Comparison of ENCODE assay signal across 24 mouse cellular contexts in the genomic region with DNA sequence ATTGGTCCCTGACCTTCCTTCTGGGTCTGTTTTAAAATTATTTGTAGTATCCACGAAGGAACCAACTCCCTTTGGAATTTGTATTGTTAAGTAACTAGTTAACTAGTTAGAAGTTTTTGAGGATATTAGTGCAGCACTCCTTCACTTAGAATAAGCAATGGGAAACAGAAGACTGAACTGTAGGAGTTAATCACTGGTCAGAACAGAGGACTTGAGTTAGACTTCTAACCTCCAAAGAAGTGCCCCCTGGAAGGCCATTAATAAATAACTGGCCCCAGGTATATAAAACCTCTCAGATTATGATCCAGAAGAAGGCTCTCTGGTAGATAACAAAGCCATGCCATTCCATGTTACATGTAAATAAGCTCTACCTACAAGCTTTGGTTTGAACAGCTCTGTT.
DNase-seq lines count a peak whose midpoint lies in the region; ATAC-seq and TF ChIP-seq lines count a peak whose summit lies in the region.
"Had no signal": no experiment of that assay in that cellular context is flagged by ENCODE, and none has a peak within 500 bp of the region (broad histone marks: within the 10 kb centered on the region; RNA-seq: fewer than 3 reads in every experiment).

No protein-coding gene starts in this region.

- ATAC-seq in kidney, embryonic 16.5 days (ENCODE audit: low FRiP score, low TSS enrichment): 0 out of 2 replicates have a peak, but pooled peaks have one; percentile 54
- ATAC-seq in kidney, embryonic 14.5 days (ENCODE audit: low FRiP score, low TSS enrichment): no peak
- ATAC-seq: forebrain, embryonic 14.5 days had no signal

- no peaks in the 10 kb centered on the region for H3K27me3 ChIP-seq in kidney, adult 2 months (replicated peaks; ENCODE audit: control insufficient read depth, insufficient read depth, low read length)
- no peaks in the 10 kb centered on the region for H3K27me3 ChIP-seq in kidney, embryonic 16.5 days (ENCODE audit: insufficient read depth, low read length)
- H3K27me3 ChIP-seq in kidney, embryonic 14.5 days (ENCODE audit: control insufficient read depth, insufficient read depth, low read length): no peaks in the 10 kb centered on the region
- H3K27me3 ChIP-seq: embryonic facial prominence, embryonic 13.5 days; embryonic facial prominence, embryonic 15.5 days; forebrain, embryonic 12.5 days had no signal

- intact Hi-C loops in heart, postnatal 14 days (cut with DNase I): no loop called here

- peaks cover 2% of the 10 kb centered on the region; the same call in 1 of the 2 replicates for H3K4me1 ChIP-seq in kidney, adult 2 months (ENCODE audit: control insufficient read depth, insufficient read depth, low read length)
- no peaks in the 10 kb centered on the region for H3K4me1 ChIP-seq in kidney, embryonic 16.5 days (ENCODE audit: insufficient read depth, low read length)
- no peaks in the 10 kb centered on the region for H3K4me1 ChIP-seq in kidney, embryonic 14.5 days (ENCODE audit: control insufficient read depth, insufficient read depth, low read length)
- H3K4me1 ChIP-seq: embryonic facial prominence, embryonic 13.5 days; embryonic facial prominence, embryonic 15.5 days; forebrain, embryonic 10.5 days; forebrain, embryonic 12.5 days had no signal

- TF ChIP-seq CTCF in kidney, adult 2 months (conservative IDR thresholded peaks at IDR 0.05; ENCODE audit: insufficient read depth, insufficient read length, low read depth, low read length): no peak

- no peak overlapping the region for H3K4me3 ChIP-seq in kidney, adult 2 months (ENCODE audit: insufficient read depth, low read depth, low read length)
- no peak overlapping the region for H3K4me3 ChIP-seq in kidney, embryonic 16.5 days (ENCODE audit: low read length)
- no peak overlapping the region for H3K4me3 ChIP-seq in kidney, embryonic 14.5 days (ENCODE audit: low read length)
- H3K4me3 ChIP-seq: embryonic facial prominence, embryonic 13.5 days; embryonic facial prominence, embryonic 15.5 days; erythroblast, embryonic 14.5 days; forebrain, embryonic 10.5 days; forebrain, embryonic 12.5 days had no signal

- H3K27ac ChIP-seq in kidney, adult 2 months (ENCODE audit: insufficient read depth, low read depth, low read length): no peak overlapping the region
- no peak overlapping the region for H3K27ac ChIP-seq in kidney, embryonic 16.5 days (ENCODE audit: low read length)
- H3K27ac ChIP-seq in kidney, embryonic 14.5 days (ENCODE audit: low read depth, low read length): no peak overlapping the region
- H3K27ac ChIP-seq: embryonic facial prominence, embryonic 13.5 days; embryonic facial prominence, embryonic 15.5 days; forebrain, embryonic 10.5 days; forebrain, embryonic 12.5 days had no signal

- TF ChIP-seq POLR2A in kidney, adult 2 months (IDR thresholded peaks at IDR 0.05; ENCODE audit: low read depth, low read length): no peak

- WGBS in kidney, adult 2 months: 52% methylated on average over 1 of the region's 1 CpGs
- WGBS in kidney, embryonic 16.5 days: 71% methylated on average over 1 of the region's 1 CpGs
- 73% methylated on average over 1 of the region's 1 CpGs for WGBS in kidney, embryonic 14.5 days

- H3K9me3 ChIP-seq in kidney, embryonic 16.5 days (ENCODE audit: low read length): no peaks in the 10 kb centered on the region
- no peaks in the 10 kb centered on the region for H3K9me3 ChIP-seq in kidney, embryonic 14.5 days (ENCODE audit: control insufficient read depth, low read length)
- H3K9me3 ChIP-seq: embryonic facial prominence, embryonic 13.5 days; embryonic facial prominence, embryonic 15.5 days; forebrain, embryonic 10.5 days; forebrain, embryonic 12.5 days had no signal

- no peak overlapping the region for H3K4me2 ChIP-seq in kidney, embryonic 16.5 days (replicated peaks; ENCODE audit: low read depth, low read length)
- no peak overlapping the region for H3K4me2 ChIP-seq in kidney, embryonic 14.5 days (replicated peaks; ENCODE audit: low read depth, low read length)
- H3K4me2 ChIP-seq: embryonic facial prominence, embryonic 13.5 days; embryonic facial prominence, embryonic 15.5 days; forebrain, embryonic 12.5 days had no signal

- H3K36me3 ChIP-seq in kidney, adult 2 months (ENCODE audit: control insufficient read depth, insufficient read depth, low read length): no peaks in the 10 kb centered on the region
- no peaks in the 10 kb centered on the region for H3K36me3 ChIP-seq in kidney, embryonic 16.5 days (ENCODE audit: insufficient read depth, low read length)
- no peaks in the 10 kb centered on the region for H3K36me3 ChIP-seq in kidney, embryonic 14.5 days (ENCODE audit: control insufficient read depth, insufficient read depth, low read length)
- H3K36me3 ChIP-seq: embryonic facial prominence, embryonic 13.5 days; embryonic facial prominence, embryonic 15.5 days; forebrain, embryonic 10.5 days; forebrain, embryonic 12.5 days had no signal

- DNase-seq in kidney, adult 2 months: peak; percentile 69
- DNase-seq in kidney, postnatal 14 days: no peak
- DNase-seq in kidney, adult 9 months: peak; percentile 81
- no peak for DNase-seq in kidney, postnatal 25 days
- DNase-seq in kidney, postnatal 36 days: peak; percentile 11 to 12
- DNase-seq in heart, postnatal 14 days: no peak
- DNase-seq: adrenal gland, adult 2 months; adrenal gland, postnatal 10 days; adrenal gland, postnatal 25 days; cerebellum, adult 11 months; cerebellum, adult 18-20 months; cerebellum, adult 8-10 months; cerebellum, adult 9-11 months; cerebellum, postnatal 14 days; cerebellum, postnatal 36 days; embryo, embryonic 11 days had no signal

- no peak overlapping the region for H3K9ac ChIP-seq in kidney, embryonic 16.5 days (replicated peaks; ENCODE audit: low read length)
- H3K9ac ChIP-seq in kidney, embryonic 14.5 days (ENCODE audit: low read depth, low read length): no peak overlapping the region
- H3K9ac ChIP-seq: embryonic facial prominence, embryonic 13.5 days; embryonic facial prominence, embryonic 15.5 days; forebrain, embryonic 12.5 days had no signal

Comparison
In these comparisons a context has a peak if more than half of its experiments do, and no peak if none do; other contexts are left out.
1. DNase-seq: peak in kidney, adult 2 months (single experiment), kidney, adult 9 months (single experiment) and kidney, postnatal 36 days (2 of 2); none in kidney, postnatal 14 days (single experiment), kidney, postnatal 25 days (0 of 2) and heart, postnatal 14 days (0 of 2).